Mouse (Mus musculus) liver, adult 2 months (tissue): ENCODE measurements around the gene Pfkl. TPM values are rescaled to one million over a fixed set of nuclear protein-coding genes. Genes with fewer than 3 reads are reported as not detected.
A peak's percentile ranks its signal among the peaks of the same experiment; 100 is the strongest.

Experiments
- DNase-seq: peaks from one replicate; pipeline ENCODE4 v3.0.0-alpha.2; 2011; ENCODE audit warnings: low read depth, low spot score; ENCODE audit errors: extremely low read depth
- H3K27ac ChIP-seq: fragments of 200-500 bp; replicated peaks from 2 replicates; pipeline ENCODE4 v1.5.1; 2012; ENCODE audit warnings: low read depth, mild to moderate bottlenecking, control low read depth, inconsistent platforms, low read length; ENCODE audit not compliant: insufficient read depth
- H3K27me3 ChIP-seq: fragments of 200-500 bp; 2 replicates; pipeline ENCODE4 v1.6.1; 2012; ENCODE audit warnings: mild to moderate bottlenecking, moderate library complexity, low read length, inconsistent platforms; ENCODE audit not compliant: control insufficient read depth, insufficient read depth
- H3K36me3 ChIP-seq: fragments of 200-500 bp; 2 replicates; pipeline ENCODE4 v1.6.1; 2012; ENCODE audit warnings: low read length, inconsistent platforms; ENCODE audit not compliant: control insufficient read depth, insufficient read depth
- H3K4me1 ChIP-seq: fragments of 200-500 bp; 2 replicates; pipeline ENCODE4 v1.6.1; 2011; ENCODE audit warnings: low read length; ENCODE audit not compliant: control insufficient read depth, insufficient read depth
- H3K4me3 ChIP-seq: fragments of 200-500 bp; 2 replicates; pipeline ENCODE4 v1.5.1; 2011; ENCODE audit warnings: low read depth, mild to moderate bottlenecking, control low read depth, low read length, moderate library complexity; ENCODE audit not compliant: insufficient read depth
- H3K79me2 ChIP-seq: fragments of 200-500 bp; 2 replicates; pipeline ENCODE4 v1.6.1; 2012; ENCODE audit warnings: inconsistent platforms, mild to moderate bottlenecking, low read length, moderate library complexity; ENCODE audit not compliant: control insufficient read depth, insufficient read depth
- H3K9ac ChIP-seq: fragments of 200-500 bp; 2 replicates; pipeline ENCODE4 v1.6.1; 2012; ENCODE audit warnings: low read depth, mild to moderate bottlenecking, control low read depth, inconsistent platforms, low read length
- CTCF ChIP-seq: fragments of 200-500 bp; IDR thresholded peaks from 2 replicates; pipeline ENCODE4 v1.5.1; 2011; ENCODE audit warnings: low read depth, low read length, control low read depth
- POLR2A ChIP-seq: fragments of 200-500 bp; IDR thresholded peaks from 2 replicates; pipeline ENCODE4 v1.6.1; 2011; ENCODE audit warnings: low read length, control low read depth; ENCODE audit not compliant: insufficient read depth; ENCODE audit errors: extremely low read depth
- WGBS: fragments of 180-500 bp; shearing (Covaris S2); methylation state at CpG from one replicate; pipeline ENCODE4 v1.1.7; 2018; 5-methylcytosine and 5-hydroxymethylcytosine counted together
- polyA plus RNA-seq: library from polyadenylated mRNA; depleted of rRNA; stranded (reverse); fragments of >200 nt; gene quantifications from 2 replicates; pipeline ENCODE4 v1.2.3, GENCODE M21; 2012
- total RNA-seq: library from RNA; depleted of rRNA; stranded (reverse); fragments of >200 nt; gene quantifications from 2 replicates; pipeline ENCODE4 v1.2.3, GENCODE M21; 2014

Gene Pfkl
- total and polyA plus RNA-seq, 2 experiments: 17.5 to 38.6 TPM

GRCm38 (mm10) chr10:78046388-78046787, 36.5 kb upstream of the Pfkl start:
- no peaks in the 10 kb centered on the region for H3K36me3 ChIP-seq
- no peak for DNase-seq
- H3K9ac ChIP-seq: no peak overlapping the region
- no peak overlapping the region for H3K27ac ChIP-seq
- H3K4me3 ChIP-seq: no peak overlapping the region
- H3K4me1 ChIP-seq: no peaks in the 10 kb centered on the region
- TF ChIP-seq POLR2A (no peak), CTCF (no peak)
- H3K27me3 ChIP-seq: no peaks in the 10 kb centered on the region
- H3K79me2 ChIP-seq: no peaks in the 10 kb centered on the region
- 87% methylated on average over 4 of the region's 4 CpGs for WGBS

GRCm38 (mm10) chr10:78044531-78044930, 34.6 kb upstream of the Pfkl start:
- Histone ChIP-seq H3K27me3 (no peaks in the 10 kb centered on the region), H3K9ac (no peak overlapping the region), H3K79me2 (no peaks in the 10 kb centered on the region), H3K4me1 (no peaks in the 10 kb centered on the region), H3K27ac (no peak overlapping the region), H3K36me3 (no peaks in the 10 kb centered on the region), H3K4me3 (no peak overlapping the region)
- WGBS: 50% methylated on average over 1 of the region's 1 CpGs
- TF ChIP-seq POLR2A (no peak), CTCF (no peak)
- no peak for DNase-seq

DNA sequence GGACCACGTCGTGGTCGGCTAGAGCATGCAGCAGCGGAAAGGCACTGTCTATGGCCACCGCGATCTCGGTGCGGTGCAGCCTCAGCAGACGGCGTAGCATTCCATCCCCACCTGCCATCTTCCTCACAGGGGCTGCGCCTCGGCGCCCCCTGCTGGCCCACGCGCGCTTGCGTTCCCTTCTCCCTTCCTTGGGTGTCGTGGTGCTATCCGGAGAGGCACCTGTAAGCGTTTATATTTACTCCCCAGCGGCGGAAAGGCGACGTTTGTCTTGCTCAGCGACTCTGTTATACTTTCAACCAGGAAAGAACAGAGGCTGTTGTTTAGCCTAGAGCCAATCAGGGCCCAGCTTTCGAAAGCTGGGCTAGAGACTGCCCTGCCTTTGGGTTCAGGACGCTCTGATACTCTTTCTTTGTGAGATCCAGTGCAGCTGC, 33.5 kb upstream of the Pfkl start, which contains the start of gene Aire:
Gene Aire (minus strand): TSS at position 205 of the 431 bp plus-strand sequence.
- Histone ChIP-seq H3K4me1 (no peaks in the 10 kb centered on the region), H3K36me3 (no peaks in the 10 kb centered on the region), H3K79me2 (no peaks in the 10 kb centered on the region), H3K27ac (no peak within 1 kb of the TSS), H3K27me3 (no peaks in the 10 kb centered on the region), H3K4me3 (no peak within 1 kb of the TSS), H3K9ac (no peak within 1 kb of the TSS)
- peak; percentile 15 for DNase-seq
- TF ChIP-seq POLR2A: no peak
- TF ChIP-seq CTCF: peak; percentile 88
- 8% methylated on average over 27 of the region's 27 CpGs for WGBS

DNA sequence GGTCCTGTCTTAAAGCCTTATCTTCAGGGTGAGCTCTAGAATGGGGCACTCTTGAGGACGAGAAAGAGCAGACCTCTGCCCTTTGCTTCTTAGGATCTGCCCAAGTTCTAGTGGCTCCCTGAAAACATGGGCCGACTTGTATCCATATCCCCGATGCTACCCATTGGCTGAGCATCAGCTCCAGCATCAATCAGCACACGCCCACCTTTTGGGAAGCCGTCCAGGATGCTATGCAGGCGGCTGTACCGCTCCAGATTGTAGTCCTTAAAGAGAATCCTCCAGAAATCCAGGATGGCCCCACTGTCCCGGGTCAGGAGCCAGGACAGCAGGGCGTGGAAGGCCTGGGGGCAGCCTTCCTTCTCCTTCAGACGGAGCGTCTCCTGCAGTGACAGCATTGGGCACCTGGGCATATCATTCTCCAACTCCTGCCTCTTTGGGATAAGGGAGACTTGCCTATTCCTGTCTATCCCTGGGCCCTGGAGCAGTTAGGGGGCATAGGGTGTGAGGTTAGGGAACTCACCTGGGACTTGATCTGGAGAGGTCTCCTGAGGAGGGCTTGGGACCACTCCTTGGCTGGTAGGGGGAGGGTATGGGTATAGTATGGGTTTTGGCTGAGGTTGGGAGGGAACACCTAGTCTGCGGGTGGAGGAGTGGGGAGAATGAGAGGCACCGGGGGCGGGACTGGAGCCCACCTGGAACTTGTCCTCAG, 33.0 kb upstream of the Pfkl start:
- TF ChIP-seq POLR2A (no peak), CTCF (no peak)
- H3K9ac ChIP-seq: no peak overlapping the region
- WGBS: 67% methylated on average over 14 of the region's 14 CpGs
- no peak overlapping the region for H3K4me3 ChIP-seq
- DNase-seq: no peak
- no peak overlapping the region for H3K27ac ChIP-seq
- H3K36me3 ChIP-seq: no peaks in the 10 kb centered on the region
- no peaks in the 10 kb centered on the region for H3K27me3 ChIP-seq
- H3K79me2 ChIP-seq: no peaks in the 10 kb centered on the region
- no peaks in the 10 kb centered on the region for H3K4me1 ChIP-seq

GRCm38 (mm10) chr10:78042096-78042495, 32.2 kb upstream of the Pfkl start:
- H3K4me1 ChIP-seq: no peaks in the 10 kb centered on the region
- H3K79me2 ChIP-seq: no peaks in the 10 kb centered on the region
- H3K27me3 ChIP-seq: no peaks in the 10 kb centered on the region
- no peak overlapping the region for H3K27ac ChIP-seq
- DNase-seq: no peak
- no peak overlapping the region for H3K4me3 ChIP-seq
- TF ChIP-seq POLR2A: no peak
- no peak for TF ChIP-seq CTCF
- 85% methylated on average over 7 of the region's 7 CpGs for WGBS
- H3K36me3 ChIP-seq: no peaks in the 10 kb centered on the region
- H3K9ac ChIP-seq: no peak overlapping the region

- TF ChIP-seq POLR2A (no peak), CTCF (no peak)
- Histone ChIP-seq H3K27me3 (no peaks in the 10 kb centered on the region), H3K4me3 (no peak within 1 kb of the TSS), H3K79me2 (no peaks in the 10 kb centered on the region), H3K9ac (no peak within 1 kb of the TSS), H3K4me1 (no peaks in the 10 kb centered on the region), H3K36me3 (no peaks in the 10 kb centered on the region), H3K27ac (no peak within 1 kb of the TSS)
- no peak for DNase-seq
- 94% methylated on average over 5 of the region's 5 CpGs for WGBS
Measured at GRCm38 (mm10) chr10:78041647-78042046, 31.8 kb upstream of the Pfkl start, which contains the start of gene Dnmt3l. TSS of gene Dnmt3l (plus strand) at chr10:78041947.
